Mouse (Mus musculus): ENCODE data around the gene Gp1ba.

- no peak for TF ChIP-seq CTCF (IDR thresholded peaks at IDR 0.05; ENCODE audit: low read depth)
- no peak for TF ChIP-seq EP300 (IDR thresholded peaks at IDR 0.05; ENCODE audit: low read depth)
Observed at GRCm38 (mm10) chr11:70653345-70654197, 14.6 kb downstream of the Gp1ba start.

Measured in liver, embryonic 14.5 days (tissue).